Mouse (Mus musculus) left cerebral cortex, adult 2 months (tissue): ENCODE measurements at regions not wholly inside any gene's neighbourhood (a gene's known extent, or its start where the extent isn't known, plus 50 kb on each side); places are given as distances from the start of the nearest gene placed in this dataset.

Source experiments
- DNase-seq, 2 experiments: peaks; one replicate each; pipeline ENCODE4 v3.0.0; 2021 to 2022; ENCODE audit warnings: low spot score in 2 of 2, mixed read lengths in 1 of 2; ENCODE audit errors: extremely low spot score in 1 of 2
- H3K27ac ChIP-seq: fragments of 200-600 bp; 2 replicates; pipeline ENCODE4 v1.8.1; 2022
- H3K4me3 ChIP-seq: fragments of 200-600 bp; 2 replicates; pipeline ENCODE4 v1.8.1; 2022
- CTCF ChIP-seq: fragments of 200-600 bp; IDR thresholded peaks from 2 replicates; pipeline ENCODE4 v1.8.1; 2022; ENCODE audit warnings: antibody characterized with exemption, mild to moderate bottlenecking, moderate library complexity
- intact Hi-C: fragments of 180-260 bp; cut with DNase I; formaldehyde crosslinking; loops from one replicate; pipeline ENCODE4 v1.15.1; 2025

DNA sequence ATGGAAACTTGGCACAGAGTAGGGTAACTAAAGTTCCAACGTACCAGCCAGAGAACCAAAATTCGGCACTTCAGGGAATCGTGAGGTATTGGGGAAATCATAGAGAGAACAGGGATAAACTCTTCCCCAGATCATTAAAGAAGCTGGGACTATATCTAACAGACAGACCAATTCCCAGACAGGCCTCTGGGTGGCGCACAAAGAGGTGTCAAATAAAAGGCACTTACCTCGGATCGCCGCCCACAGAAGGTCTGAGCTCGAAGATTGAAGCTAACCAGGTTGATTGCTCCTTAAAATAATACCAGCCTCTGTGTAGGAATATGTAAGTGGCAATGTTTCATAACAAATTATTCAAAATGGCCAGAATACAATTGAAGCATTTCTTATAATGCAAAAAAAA, 151.2 kb downstream of the CK137956 start:
- no peak for DNase-seq
- Histone ChIP-seq H3K27ac (no peak overlapping the region), H3K4me3 (no peak overlapping the region)
- TF ChIP-seq CTCF = peak; percentile 22
- intact Hi-C loops = no loop called here

DNA sequence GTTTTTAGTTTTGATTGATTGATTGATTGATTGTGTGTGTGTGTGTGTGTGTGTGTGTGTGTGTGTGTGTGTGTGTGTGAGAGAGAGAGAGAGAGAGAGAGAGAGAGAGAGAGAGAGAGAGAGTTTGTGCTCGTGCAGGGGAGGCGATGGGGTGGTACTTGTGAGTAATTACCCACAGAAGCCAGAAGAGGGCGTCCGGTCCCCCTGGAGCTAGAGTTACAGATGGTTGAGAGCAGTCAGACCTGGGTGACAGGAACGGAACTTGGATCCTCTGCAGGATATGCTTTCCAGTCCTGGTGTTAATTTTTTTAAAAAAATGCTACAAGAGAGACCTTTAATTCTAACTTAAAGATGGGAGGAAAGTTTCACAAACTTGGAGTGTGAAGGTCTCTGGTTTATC, 151.7 kb downstream of the CK137956 start:
- intact Hi-C loops = no loop called here
- no peak for DNase-seq

GRCm38 (mm10) chr4:127814631-127815030, 156.1 kb downstream of the CK137956 start:
- no peak for DNase-seq
- intact Hi-C loops = loop anchor here (5.0 kb wide), 1 partner anchor 272 kb away; no protein-coding TSS in a partner anchor
- Histone ChIP-seq H3K27ac (no peak overlapping the region), H3K4me3 (no peak overlapping the region)
- no peak for TF ChIP-seq CTCF

More for the DNA sequence above, 151.7 kb downstream of the CK137956 start:
- H3K27ac ChIP-seq = no peak overlapping the region
- no peak; the same call in 1 of the 2 replicates for TF ChIP-seq CTCF
- no peak overlapping the region for H3K4me3 ChIP-seq

DNA sequence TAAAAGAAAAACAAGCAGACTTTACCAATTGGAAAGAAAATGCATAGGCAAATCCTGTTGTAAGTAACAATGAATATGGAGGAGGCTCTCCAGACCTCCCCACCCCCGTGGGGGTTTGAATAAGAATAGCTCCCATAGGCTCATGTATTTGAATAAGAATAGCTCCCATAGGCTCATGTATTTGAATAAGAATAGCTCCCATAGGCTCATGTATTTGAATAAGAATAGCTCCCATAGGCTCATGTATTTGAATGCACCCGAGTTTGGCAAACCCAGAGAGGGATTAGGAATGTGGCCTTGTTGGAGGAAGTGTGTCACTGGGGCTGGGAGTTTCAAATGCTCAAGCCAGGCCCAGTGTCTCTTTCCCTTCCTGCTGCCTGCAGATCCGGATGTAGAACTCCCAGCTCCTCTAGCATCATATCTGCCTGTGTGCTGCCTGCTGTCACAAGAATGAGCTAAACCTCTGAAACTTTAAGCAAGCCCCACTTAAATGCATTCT, 158.7 kb downstream of the CK137956 start:
- Histone ChIP-seq H3K4me3 (no peak overlapping the region), H3K27ac (no peak overlapping the region)
- intact Hi-C loops = loop anchor here (5.0 kb wide), 1 partner anchor 270 kb away; no protein-coding TSS in a partner anchor
- TF ChIP-seq CTCF = no peak
- DNase-seq = no peak

DNA sequence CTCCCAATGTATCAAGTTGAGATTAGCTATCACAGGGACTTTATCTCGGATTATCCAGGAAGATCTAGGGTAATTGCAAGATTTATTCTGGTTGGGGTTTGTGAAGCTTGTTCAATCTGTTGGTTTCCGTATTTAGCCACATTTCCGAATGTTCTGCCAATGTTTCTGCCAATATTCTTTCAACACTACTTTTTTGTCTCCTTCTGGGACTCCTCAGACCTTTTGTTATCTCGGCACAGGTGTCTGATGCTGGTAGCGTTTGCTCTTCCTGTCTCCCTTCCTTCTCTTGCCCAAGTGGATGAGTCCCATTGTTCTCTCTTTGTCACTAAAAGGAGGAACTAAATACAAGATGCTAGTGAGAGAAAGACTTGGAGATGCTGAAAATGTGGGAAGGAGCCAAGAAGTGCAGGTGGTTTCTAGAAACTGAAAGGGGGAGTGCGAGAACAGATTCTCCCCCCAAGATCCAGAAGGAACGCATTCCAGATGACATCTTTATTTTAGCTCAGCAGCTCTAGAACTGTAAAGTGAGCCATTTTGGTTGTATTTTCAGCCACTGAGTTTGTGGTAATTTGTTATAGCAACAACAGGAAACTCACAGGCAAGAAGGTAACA, 159.7 kb downstream of the CK137956 start:
- DNase-seq = no peak
- no peak for TF ChIP-seq CTCF
- Histone ChIP-seq H3K27ac (no peak overlapping the region), H3K4me3 (no peak overlapping the region)
- intact Hi-C loops = loop anchor here (2.0 to 5.0 kb wide), 2 partner anchors 102 to 269 kb away; no protein-coding TSS in a partner anchor

GRCm38 (mm10) chr4:127809006-127809405, 161.7 kb downstream of the CK137956 start:
- intact Hi-C loops = no loop called here
- no peak overlapping the region for H3K27ac ChIP-seq
- DNase-seq = no peak
- TF ChIP-seq CTCF = peak; percentile 13; the same call in 1 of the 2 replicates
- no peak overlapping the region for H3K4me3 ChIP-seq

GRCm38 (mm10) chr4:127789206-127789605, 181.5 kb downstream of the CK137956 start:
- DNase-seq = peak; percentile 15 to 38
- H3K27ac ChIP-seq = no peak overlapping the region
- TF ChIP-seq CTCF = no peak
- H3K4me3 ChIP-seq = no peak overlapping the region
- intact Hi-C loops = no loop called here

GRCm38 (mm10) chr4:127785786-127786185, 185.0 kb downstream of the CK137956 start:
- Histone ChIP-seq H3K4me3 (no peak overlapping the region), H3K27ac (no peak overlapping the region)
- TF ChIP-seq CTCF = no peak
- DNase-seq = no peak
- intact Hi-C loops = no loop called here

- DNase-seq = no peak
- intact Hi-C loops = no loop called here
- H3K27ac ChIP-seq = no peak overlapping the region
- H3K4me3 ChIP-seq = no peak overlapping the region
- no peak for TF ChIP-seq CTCF
These were observed 198.7 kb downstream of the CK137956 start for GRCm38 (mm10) chr4:127771966-127772500.

DNA sequence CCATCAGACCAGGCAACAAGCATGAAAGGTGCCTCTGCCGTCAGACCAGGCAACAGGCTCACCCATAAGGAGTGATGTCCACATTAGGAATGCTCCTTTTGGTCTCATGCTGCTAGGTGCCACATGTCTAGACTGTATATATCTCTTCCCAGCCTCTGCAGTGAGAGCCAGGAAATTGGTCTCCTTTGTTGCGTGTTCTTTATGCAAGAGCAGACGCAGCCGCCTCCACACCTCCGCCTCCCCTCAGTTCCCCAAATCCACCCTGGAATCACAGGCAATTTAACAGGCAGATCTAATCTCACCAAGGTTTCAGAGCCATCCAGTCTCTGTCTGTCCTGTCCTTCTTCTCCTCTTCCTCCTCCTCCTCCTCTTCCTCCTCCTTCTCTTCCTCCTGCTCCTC, 207.0 kb downstream of the CK137956 start:
- peak; percentile 51 to 52 for DNase-seq
- no peak overlapping the region for H3K4me3 ChIP-seq
- peak overlapping the region; percentile 30; the same call in 1 of the 2 replicates for H3K27ac ChIP-seq
- TF ChIP-seq CTCF = no peak
- intact Hi-C loops = no loop called here

- Histone ChIP-seq H3K4me3 (no peak overlapping the region), H3K27ac (no peak overlapping the region)
- no peak for DNase-seq
- no peak for TF ChIP-seq CTCF
- intact Hi-C loops = no loop called here
These were observed 211.8 kb downstream of the CK137956 start for GRCm38 (mm10) chr4:127758961-127759360.

GRCm38 (mm10) chr4:127756238-127756637, 214.5 kb downstream of the CK137956 start:
- TF ChIP-seq CTCF = no peak
- Histone ChIP-seq H3K27ac (no peak overlapping the region), H3K4me3 (no peak overlapping the region)
- no peak for DNase-seq
- intact Hi-C loops = no loop called here

DNA sequence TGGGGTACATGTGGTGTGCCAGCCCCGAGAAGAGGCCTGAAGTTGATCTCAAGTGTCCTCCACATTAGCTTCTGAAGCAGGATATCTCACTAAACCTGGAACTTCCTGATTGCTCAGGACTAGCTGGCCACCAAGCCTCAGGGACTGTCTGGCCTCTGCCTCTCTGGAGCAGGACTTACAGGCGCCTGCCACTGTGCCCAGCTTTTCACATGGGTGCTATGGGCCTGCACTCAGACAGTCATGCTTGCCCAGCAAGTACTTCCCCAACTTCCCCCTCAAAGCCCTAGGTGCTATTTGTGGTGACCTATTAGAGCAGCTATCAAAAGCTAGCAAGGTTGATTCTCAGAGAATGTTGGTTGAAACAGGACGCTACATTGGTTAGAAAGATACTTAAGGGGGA, 220.0 kb downstream of the CK137956 start:
- Histone ChIP-seq H3K27ac (no peak overlapping the region), H3K4me3 (no peak overlapping the region)
- intact Hi-C loops = no loop called here
- TF ChIP-seq CTCF = no peak
- DNase-seq = no peak
